Mouse (Mus musculus): Measurements from ENCODE around the gene Gm3727.
"Not testable (repeated sequence)": the region's sequence is repeated elsewhere in the genome, so short reads cannot be mapped to it uniquely, and the experiment has no call there.

GRCm38 (mm10) chr14:7264614-7265013 is at the start of gene Gm3727:
- not testable (repeated sequence) for TF ChIP-seq POLR2A (IDR thresholded peaks at IDR 0.05; ENCODE audit: borderline replicate concordance, extremely low read depth, insufficient read depth, insufficient read length, poor library complexity, severe bottlenecking); CTCF (IDR thresholded peaks at IDR 0.05; ENCODE audit: borderline replicate concordance, extremely low read depth, insufficient read depth, insufficient read length)

All from brain, embryonic 14.5 days (tissue).